Mouse (Mus musculus): Measurements from ENCODE around the gene Sema4d. TPM values are rescaled to one million over a fixed set of nuclear protein-coding genes. Genes with fewer than 3 reads are reported as not detected.

The Sema4d gene
- polyA plus RNA-seq, 1 experiment from 2014 or later: 17.4 TPM

- Histone ChIP-seq H3K36me3 (ENCODE audit: control insufficient read depth, insufficient read depth, low read length) (no peaks in the 10 kb centered on the region), H3K4me3 (ENCODE audit: control insufficient read depth in 1 of 2, insufficient read depth in 1 of 2, low read depth in 1 of 2, low read length in 2 of 2) (no peak overlapping the region), H3K9ac (ENCODE audit: low read length) (no peak overlapping the region), H3K4me2 (ENCODE audit: low read length) (no peak overlapping the region), H3K27ac (replicated peaks in 1 of 2; ENCODE audit: control insufficient read depth in 1 of 2, insufficient read depth in 1 of 2, low read depth in 2 of 2, low read length in 2 of 2) (no peak overlapping the region), H3K4me1 (ENCODE audit: control insufficient read depth in 2 of 2, insufficient read depth in 2 of 2, low read length in 2 of 2) (peaks cover 17 to 23% of the 10 kb centered on the region in 2 experiments), H3K27me3 (ENCODE audit: control insufficient read depth, insufficient read depth, low read length) (no peaks in the 10 kb centered on the region), H3K9me3 (ENCODE audit: control insufficient read depth, low read length) (no peaks in the 10 kb centered on the region)
- 82% methylated on average over 5 of the region's 5 CpGs for WGBS
- ATAC-seq (ENCODE audit: insufficient number of reproducible peaks, insufficient read depth, low FRiP score, low read depth): no peak
Measured at GRCm38 (mm10) chr13:51765369-51765768, 28.2 kb downstream of the Sema4d start.

DNA sequence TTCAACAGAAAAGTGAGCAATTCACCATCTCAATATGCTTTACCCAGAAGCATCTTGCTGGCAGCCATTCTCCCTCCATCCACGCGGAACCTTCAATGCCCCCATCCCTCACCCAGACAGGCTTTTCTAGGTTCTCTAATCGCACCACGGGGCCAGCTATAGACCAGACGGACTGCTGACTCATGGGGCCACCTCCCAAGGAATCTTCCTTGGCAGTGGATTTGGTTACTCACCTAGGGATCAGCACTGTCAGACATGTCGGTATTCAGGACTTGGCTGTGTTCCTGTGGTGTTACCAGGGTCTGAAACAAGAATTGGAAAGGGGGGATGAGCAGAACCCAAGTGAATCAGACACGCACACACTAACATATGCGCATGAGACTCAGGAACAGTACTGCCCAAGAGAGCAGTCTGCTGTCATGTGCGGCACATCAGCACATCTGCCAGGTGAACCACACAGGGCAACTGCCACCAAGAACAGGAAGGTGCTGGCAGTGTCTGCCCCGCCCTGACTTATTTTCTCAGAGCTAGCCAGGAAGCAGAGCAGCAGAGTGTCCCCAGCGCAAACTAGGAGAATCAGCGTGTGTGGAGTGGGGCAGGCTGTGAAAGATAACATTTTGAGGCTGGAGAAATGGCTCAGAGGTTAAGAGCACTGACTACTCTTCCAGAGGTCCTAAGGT, 30.4 kb downstream of the Sema4d start:
- H3K9ac ChIP-seq (ENCODE audit: low read length): no peak overlapping the region
- H3K27me3 ChIP-seq (ENCODE audit: control insufficient read depth, insufficient read depth, low read length): no peaks in the 10 kb centered on the region
- no peaks in the 10 kb centered on the region for H3K9me3 ChIP-seq (ENCODE audit: control insufficient read depth, low read length)
- H3K36me3 ChIP-seq (ENCODE audit: control insufficient read depth, insufficient read depth, low read length): no peaks in the 10 kb centered on the region
- no peak for ATAC-seq (ENCODE audit: insufficient number of reproducible peaks, insufficient read depth, low FRiP score, low read depth)
- H3K27ac ChIP-seq (replicated peaks in 1 of 2; ENCODE audit: control insufficient read depth in 1 of 2, insufficient read depth in 1 of 2, low read depth in 2 of 2, low read length in 2 of 2): no peak overlapping the region
- peaks cover 22 to 28% of the 10 kb centered on the region in 2 experiments for H3K4me1 ChIP-seq (ENCODE audit: control insufficient read depth in 2 of 2, insufficient read depth in 2 of 2, low read length in 2 of 2)
- H3K4me2 ChIP-seq (ENCODE audit: low read length): no peak overlapping the region
- no peak overlapping the region for H3K4me3 ChIP-seq (ENCODE audit: control insufficient read depth in 1 of 2, insufficient read depth in 1 of 2, low read depth in 1 of 2, low read length in 2 of 2)
- 83% methylated on average over 12 of the region's 12 CpGs for WGBS

DNA sequence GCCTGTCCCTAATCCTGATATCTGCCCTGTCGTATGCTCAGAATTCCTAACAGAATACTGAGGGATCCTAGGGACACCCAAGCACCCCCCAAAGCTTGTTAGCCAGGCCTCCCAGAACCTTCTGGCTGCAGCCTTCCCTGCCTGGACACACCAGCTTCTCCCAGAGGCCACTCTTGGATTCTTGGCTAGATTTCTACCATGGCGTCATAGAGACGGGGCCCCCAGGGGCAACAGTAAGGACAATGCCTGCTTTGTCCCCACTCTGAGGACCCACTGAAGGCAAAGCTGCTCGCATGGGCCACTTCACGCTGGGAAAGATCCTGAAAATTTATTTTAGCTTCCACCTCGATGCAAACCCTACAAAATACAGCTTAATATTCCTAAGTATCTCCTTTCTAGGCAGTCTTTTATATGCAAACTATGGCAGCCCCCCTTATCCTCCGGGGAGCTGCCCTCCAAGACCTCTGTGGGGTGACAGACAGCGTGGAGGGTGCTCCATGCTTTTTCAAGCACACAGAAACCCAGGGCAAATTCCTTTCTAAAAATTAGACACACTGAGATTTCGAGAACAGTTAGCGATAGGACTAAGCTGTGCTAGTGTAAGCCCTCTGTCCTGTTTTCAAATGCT, 32.2 kb downstream of the Sema4d start:
- Histone ChIP-seq H3K4me3 (ENCODE audit: control insufficient read depth in 1 of 2, insufficient read depth in 1 of 2, low read depth in 1 of 2, low read length in 2 of 2) (no peak overlapping the region), H3K4me1 (ENCODE audit: control insufficient read depth in 2 of 2, insufficient read depth in 2 of 2, low read length in 2 of 2) (peaks cover 31 to 43% of the 10 kb centered on the region in 2 experiments), H3K9ac (ENCODE audit: low read length) (peak overlapping the region; percentile 28; the same call in 1 of the 2 replicates), H3K27ac (replicated peaks in 1 of 2; ENCODE audit: control insufficient read depth in 1 of 2, insufficient read depth in 1 of 2, low read depth in 2 of 2, low read length in 2 of 2) (peak overlapping the region; percentile 64 to 76), H3K9me3 (ENCODE audit: control insufficient read depth, low read length) (no peaks in the 10 kb centered on the region), H3K27me3 (ENCODE audit: control insufficient read depth, insufficient read depth, low read length) (no peaks in the 10 kb centered on the region), H3K36me3 (ENCODE audit: control insufficient read depth, insufficient read depth, low read length) (no peaks in the 10 kb centered on the region), H3K4me2 (ENCODE audit: low read length) (no peak overlapping the region)
- WGBS: 32% methylated on average over 10 of the region's 10 CpGs
- no peak for ATAC-seq (ENCODE audit: insufficient number of reproducible peaks, insufficient read depth, low FRiP score, low read depth)

DNA sequence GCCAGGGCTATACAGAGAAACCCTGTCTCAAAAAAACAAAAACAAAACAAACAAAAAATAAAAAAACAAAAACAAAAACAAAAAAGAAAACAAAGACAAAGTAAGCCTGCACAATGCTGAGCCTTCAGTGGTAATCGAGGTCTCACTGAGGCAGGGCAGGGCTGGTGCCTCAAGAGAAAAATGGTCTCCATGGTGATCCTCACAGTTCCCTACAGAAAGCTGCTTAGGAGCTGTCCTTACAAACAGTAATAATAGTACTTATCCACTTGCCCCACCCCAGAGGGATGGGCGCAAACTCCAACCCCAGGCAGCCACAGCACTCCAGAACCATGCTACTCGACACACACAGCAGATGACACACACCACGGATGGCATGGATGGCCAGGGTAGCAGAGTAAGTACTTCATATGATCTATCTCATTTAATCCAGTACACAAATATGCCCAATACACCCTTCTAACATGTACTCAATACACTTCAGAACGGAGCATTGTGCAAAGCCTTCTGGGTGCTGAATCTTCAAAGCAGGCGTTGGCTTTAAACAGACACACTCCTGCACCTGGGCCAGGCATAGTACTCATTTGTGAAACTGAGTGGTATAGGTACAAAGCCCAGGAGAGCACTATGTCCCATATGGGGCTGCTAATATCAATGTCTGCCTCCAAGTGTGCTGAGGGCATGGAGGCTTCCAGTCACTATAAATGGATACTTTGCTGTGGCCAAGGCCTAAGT, 34.1 kb downstream of the Sema4d start:
- H3K4me3 ChIP-seq (ENCODE audit: control insufficient read depth in 1 of 2, insufficient read depth in 1 of 2, low read depth in 1 of 2, low read length in 2 of 2): no peak overlapping the region
- 91% methylated on average over 6 of the region's 6 CpGs for WGBS
- H3K36me3 ChIP-seq (ENCODE audit: control insufficient read depth, insufficient read depth, low read length): no peaks in the 10 kb centered on the region
- H3K9ac ChIP-seq (ENCODE audit: low read length): no peak overlapping the region
- no peak for ATAC-seq (ENCODE audit: insufficient number of reproducible peaks, insufficient read depth, low FRiP score, low read depth)
- no peak overlapping the region for H3K27ac ChIP-seq (replicated peaks in 1 of 2; ENCODE audit: control insufficient read depth in 1 of 2, insufficient read depth in 1 of 2, low read depth in 2 of 2, low read length in 2 of 2)
- H3K4me1 ChIP-seq (ENCODE audit: control insufficient read depth in 2 of 2, insufficient read depth in 2 of 2, low read length in 2 of 2): peaks cover 37 to 59% of the 10 kb centered on the region in 2 experiments
- no peaks in the 10 kb centered on the region for H3K27me3 ChIP-seq (ENCODE audit: control insufficient read depth, insufficient read depth, low read length)
- H3K4me2 ChIP-seq (ENCODE audit: low read length): no peak overlapping the region
- H3K9me3 ChIP-seq (ENCODE audit: control insufficient read depth, low read length): no peaks in the 10 kb centered on the region

DNA sequence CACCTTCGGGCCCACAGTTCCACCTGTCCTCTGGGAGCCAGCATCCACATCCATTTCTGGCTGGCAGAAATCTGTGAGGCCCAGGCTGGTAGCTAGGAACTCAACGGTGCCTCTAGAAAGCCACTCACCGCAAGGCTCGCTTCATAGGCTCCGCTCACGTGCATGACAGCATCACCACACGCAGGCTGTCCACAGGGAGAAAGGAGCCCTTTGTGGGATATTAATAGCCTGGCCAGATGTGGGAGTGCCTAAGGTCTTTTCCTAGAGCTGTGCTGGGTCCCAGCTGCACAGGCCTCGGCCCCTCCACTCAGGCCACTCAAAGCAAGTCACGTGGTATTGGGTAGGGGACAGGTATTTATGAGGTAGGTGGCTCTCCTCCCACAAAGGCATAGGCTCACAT, 35.1 kb downstream of the Sema4d start:
- Histone ChIP-seq H3K27ac (replicated peaks in 1 of 2; ENCODE audit: control insufficient read depth in 1 of 2, insufficient read depth in 1 of 2, low read depth in 2 of 2, low read length in 2 of 2) (peak overlapping the region; percentile 17 to 55), H3K27me3 (ENCODE audit: control insufficient read depth, insufficient read depth, low read length) (no peaks in the 10 kb centered on the region), H3K36me3 (ENCODE audit: control insufficient read depth, insufficient read depth, low read length) (no peaks in the 10 kb centered on the region), H3K9ac (ENCODE audit: low read length) (no peak overlapping the region), H3K9me3 (ENCODE audit: control insufficient read depth, low read length) (no peaks in the 10 kb centered on the region), H3K4me3 (ENCODE audit: control insufficient read depth in 1 of 2, insufficient read depth in 1 of 2, low read depth in 1 of 2, low read length in 2 of 2) (no peak overlapping the region), H3K4me1 (ENCODE audit: control insufficient read depth in 2 of 2, insufficient read depth in 2 of 2, low read length in 2 of 2) (peaks cover 41 to 63% of the 10 kb centered on the region in 2 experiments), H3K4me2 (ENCODE audit: low read length) (no peak overlapping the region)
- WGBS: 32% methylated on average over 9 of the region's 9 CpGs
- ATAC-seq (ENCODE audit: insufficient number of reproducible peaks, insufficient read depth, low FRiP score, low read depth): 0 out of 2 replicates have a peak, but pooled peaks have one; percentile 37

GRCm38 (mm10) chr13:51757099-51757498, 36.4 kb downstream of the Sema4d start:
- Histone ChIP-seq H3K4me3 (ENCODE audit: control insufficient read depth in 1 of 2, insufficient read depth in 1 of 2, low read depth in 1 of 2, low read length in 2 of 2) (no peak overlapping the region), H3K4me1 (ENCODE audit: control insufficient read depth in 2 of 2, insufficient read depth in 2 of 2, low read length in 2 of 2) (peaks cover 52 to 72% of the 10 kb centered on the region in 2 experiments), H3K9ac (ENCODE audit: low read length) (no peak overlapping the region), H3K27me3 (ENCODE audit: control insufficient read depth, insufficient read depth, low read length) (no peaks in the 10 kb centered on the region), H3K27ac (replicated peaks in 1 of 2; ENCODE audit: control insufficient read depth in 1 of 2, insufficient read depth in 1 of 2, low read depth in 2 of 2, low read length in 2 of 2) (peak overlapping the region in 1 of 2 experiments; percentile 59; a peak in 1 of 4 replicates), H3K4me2 (ENCODE audit: low read length) (no peak overlapping the region), H3K36me3 (ENCODE audit: control insufficient read depth, insufficient read depth, low read length) (no peaks in the 10 kb centered on the region), H3K9me3 (ENCODE audit: control insufficient read depth, low read length) (no peaks in the 10 kb centered on the region)
- no peak for ATAC-seq (ENCODE audit: insufficient number of reproducible peaks, insufficient read depth, low FRiP score, low read depth)
- WGBS: 60% methylated on average over 2 of the region's 2 CpGs

DNA sequence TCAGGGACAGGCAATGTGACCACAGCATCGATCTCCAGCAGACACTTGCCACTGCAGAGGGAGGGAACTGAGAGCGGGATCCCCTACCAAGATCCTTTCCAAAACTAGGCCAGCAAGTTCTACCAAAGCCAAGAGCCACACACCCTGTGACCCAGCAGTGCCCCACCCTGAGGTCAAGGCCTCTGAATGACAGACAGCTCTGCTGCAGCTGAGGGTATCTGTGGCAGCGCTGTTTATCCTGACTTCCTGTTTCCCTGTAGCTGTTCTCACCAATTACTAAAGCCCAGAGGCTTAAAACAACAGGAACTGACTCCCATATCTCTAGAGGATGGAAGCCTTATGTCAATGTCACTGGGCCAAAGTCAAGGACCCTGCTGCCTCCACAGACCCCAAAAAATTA, 37.0 kb downstream of the Sema4d start:
- Histone ChIP-seq H3K9ac (ENCODE audit: low read length) (no peak overlapping the region; the same call in 1 of the 2 replicates), H3K4me1 (ENCODE audit: control insufficient read depth in 2 of 2, insufficient read depth in 2 of 2, low read length in 2 of 2) (peaks cover 47 to 68% of the 10 kb centered on the region in 2 experiments), H3K27me3 (ENCODE audit: control insufficient read depth, insufficient read depth, low read length) (no peaks in the 10 kb centered on the region), H3K36me3 (ENCODE audit: control insufficient read depth, insufficient read depth, low read length) (no peaks in the 10 kb centered on the region), H3K27ac (replicated peaks in 1 of 2; ENCODE audit: control insufficient read depth in 1 of 2, insufficient read depth in 1 of 2, low read depth in 2 of 2, low read length in 2 of 2) (peak overlapping the region in 1 of 2 experiments; percentile 59; a peak in 2 of 4 replicates), H3K9me3 (ENCODE audit: control insufficient read depth, low read length) (no peaks in the 10 kb centered on the region), H3K4me2 (ENCODE audit: low read length) (no peak overlapping the region), H3K4me3 (ENCODE audit: control insufficient read depth in 1 of 2, insufficient read depth in 1 of 2, low read depth in 1 of 2, low read length in 2 of 2) (no peak overlapping the region)
- ATAC-seq (ENCODE audit: insufficient number of reproducible peaks, insufficient read depth, low FRiP score, low read depth): no peak
- 41% methylated on average over 3 of the region's 3 CpGs for WGBS
